Mouse (Mus musculus) testis, adult 2 months (tissue): ENCODE measurements around the gene Olfr324. TPM values are rescaled to one million over a fixed set of nuclear protein-coding genes. Genes with fewer than 3 reads are reported as not detected.
A peak's percentile ranks its signal among the peaks of the same experiment; 100 is the strongest.

Experiments used
- H3K27ac ChIP-seq: fragments of 200-500 bp; 2 replicates; pipeline ENCODE4 v1.5.1; 2012; ENCODE audit warnings: low read depth, low read length; ENCODE audit not compliant: control insufficient read depth, insufficient read depth
- H3K27me3 ChIP-seq: fragments of 200-500 bp; 2 replicates; pipeline ENCODE4 v1.6.1; 2012; ENCODE audit warnings: mild to moderate bottlenecking, low read length, moderate library complexity; ENCODE audit not compliant: control insufficient read depth, insufficient read depth
- H3K36me3 ChIP-seq: fragments of 200-500 bp; 2 replicates; pipeline ENCODE4 v1.6.1; 2012; ENCODE audit warnings: mild to moderate bottlenecking, low read length; ENCODE audit not compliant: control insufficient read depth, insufficient read depth
- H3K4me1 ChIP-seq: fragments of 200-500 bp; 2 replicates; pipeline ENCODE4 v1.6.1; 2012; ENCODE audit warnings: low read length; ENCODE audit not compliant: control insufficient read depth, insufficient read depth
- H3K4me3 ChIP-seq: fragments of 200-500 bp; 2 replicates; pipeline ENCODE4 v1.5.1; 2012; ENCODE audit warnings: low read depth, mild to moderate bottlenecking, low read length, moderate library complexity, mixed read lengths; ENCODE audit not compliant: control insufficient read depth
- CTCF ChIP-seq: fragments of 200-500 bp; IDR thresholded peaks from 2 replicates; pipeline ENCODE4 v1.5.1; 2012; ENCODE audit warnings: low read depth, mild to moderate bottlenecking, inconsistent platforms, low read length, moderate library complexity; ENCODE audit not compliant: control insufficient read depth, insufficient read depth, insufficient replicate concordance
- POLR2A ChIP-seq: fragments of 200-500 bp; IDR thresholded peaks from 2 replicates; pipeline ENCODE4 v1.6.1; 2012; ENCODE audit warnings: low read depth, mild to moderate bottlenecking, inconsistent platforms, low read length, moderate library complexity; ENCODE audit not compliant: control insufficient read depth
- polyA plus RNA-seq: library from polyadenylated mRNA; depleted of rRNA; stranded (reverse); fragments of >200 nt; gene quantifications from 2 replicates; pipeline ENCODE4 v1.2.3, GENCODE M21; 2012; rRNA removed

Olfr324 gene
- polyA plus RNA-seq = not detected in 2 replicates

DNA sequence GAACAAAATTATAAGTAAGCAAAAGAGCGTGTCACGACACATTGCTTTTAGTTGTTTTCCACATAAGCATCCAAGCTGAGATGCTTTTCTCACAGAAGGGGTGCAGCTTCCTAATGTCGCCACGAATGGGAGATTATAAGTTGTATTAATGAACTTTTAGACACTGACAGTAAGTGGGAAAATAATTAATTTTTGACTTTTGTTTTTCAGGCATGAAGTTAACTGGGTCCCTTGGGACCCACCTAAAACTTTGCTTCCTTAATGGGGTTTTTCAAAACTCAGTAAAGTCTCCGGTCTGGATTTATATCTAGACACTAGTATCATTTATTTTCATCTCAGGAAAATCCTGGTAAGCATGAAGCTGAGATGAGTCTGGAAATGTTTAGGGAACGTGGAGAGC is at the start of gene Olfr324:
Gene Olfr324 (plus strand): TSS at position 301 of the 400 bp plus-strand sequence.
- Histone ChIP-seq H3K27me3 (no peaks in the 10 kb centered on the region), H3K4me3 (no peak within 1 kb of the TSS), H3K27ac (no peak within 1 kb of the TSS), H3K36me3 (no peaks in the 10 kb centered on the region), H3K4me1 (no peaks in the 10 kb centered on the region)
- no peak for TF ChIP-seq POLR2A
- no peak for TF ChIP-seq CTCF

DNA sequence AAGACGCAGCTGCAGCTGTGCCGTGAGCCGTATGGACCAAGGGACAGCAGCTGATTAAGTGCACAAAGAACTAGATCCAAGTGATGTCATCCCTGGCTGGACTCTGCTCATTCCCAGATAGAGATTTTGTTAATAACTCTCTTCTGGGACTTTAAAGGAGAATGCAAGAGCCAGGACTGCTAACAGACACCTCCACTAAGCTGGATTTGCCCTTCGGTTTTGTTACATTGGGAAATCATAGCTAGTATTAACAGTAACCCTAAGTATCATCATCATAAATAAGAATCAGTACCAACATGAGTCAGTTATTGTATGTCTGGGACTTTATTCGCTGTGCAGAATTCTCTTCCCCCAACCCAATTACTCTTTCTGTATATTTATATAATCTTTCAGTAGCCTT is 48.6 kb upstream of the Olfr324 start, which contains the start of gene Olfr329-ps:
Gene Olfr329-ps (minus strand): TSS at position 101 of the 400 bp plus-strand sequence.
- TF ChIP-seq POLR2A = no peak
- no peak for TF ChIP-seq CTCF
- no peaks in the 10 kb centered on the region for H3K36me3 ChIP-seq
- H3K27me3 ChIP-seq = no peaks in the 10 kb centered on the region
- no peak within 1 kb of the TSS for H3K27ac ChIP-seq
- no peak within 1 kb of the TSS for H3K4me3 ChIP-seq
- H3K4me1 ChIP-seq = no peaks in the 10 kb centered on the region

DNA sequence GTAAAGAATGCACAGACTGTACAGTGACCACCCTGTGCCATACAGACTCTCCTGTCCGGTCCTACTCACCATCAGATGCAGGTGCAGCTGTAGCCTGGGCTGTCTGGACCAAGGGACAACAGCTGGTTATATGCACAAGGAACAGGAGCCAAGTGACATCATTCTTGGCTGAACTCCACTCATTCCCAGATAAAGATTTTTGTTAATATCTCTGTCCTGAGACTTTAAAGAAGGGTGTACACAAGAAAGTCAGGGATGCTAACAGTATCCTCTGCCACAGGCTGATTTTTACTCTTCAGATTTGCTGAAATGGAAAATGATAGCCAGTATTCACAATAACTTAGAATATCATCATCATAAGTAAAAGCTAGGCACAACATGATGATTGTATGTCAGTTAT is 39.4 kb upstream of the Olfr324 start, which contains the start of gene Olfr328:
Gene Olfr328 (minus strand): TSS at position 101 of the 400 bp plus-strand sequence.
- no peak for TF ChIP-seq POLR2A
- no peak for TF ChIP-seq CTCF
- H3K27ac ChIP-seq = no peak within 1 kb of the TSS
- no peaks in the 10 kb centered on the region for H3K4me1 ChIP-seq
- no peaks in the 10 kb centered on the region for H3K36me3 ChIP-seq
- no peak within 1 kb of the TSS for H3K4me3 ChIP-seq
- H3K27me3 ChIP-seq = no peaks in the 10 kb centered on the region

GRCm38 (mm10) chr11:58570405-58570804 is 24.5 kb upstream of the Olfr324 start, which contains the start of gene Olfr224:
TSS of gene Olfr224 (minus strand) at chr11:58570553.
- TF ChIP-seq POLR2A (no peak), CTCF (no peak)
- no peaks in the 10 kb centered on the region for H3K27me3 ChIP-seq
- H3K36me3 ChIP-seq = no peaks in the 10 kb centered on the region
- no peaks in the 10 kb centered on the region for H3K4me1 ChIP-seq
- H3K4me3 ChIP-seq = no peak within 1 kb of the TSS
- no peak within 1 kb of the TSS for H3K27ac ChIP-seq

- no peak for TF ChIP-seq CTCF
- no peak for TF ChIP-seq POLR2A
- Histone ChIP-seq H3K27ac (no peak within 1 kb of the TSS), H3K4me1 (no peaks in the 10 kb centered on the region), H3K36me3 (no peaks in the 10 kb centered on the region), H3K4me3 (no peak within 1 kb of the TSS), H3K27me3 (no peaks in the 10 kb centered on the region)
Measured at GRCm38 (mm10) chr11:58577430-58577829, 17.5 kb upstream of the Olfr324 start, which contains the start of gene Olfr325. TSS of gene Olfr325 (plus strand) at chr11:58577730.

- Histone ChIP-seq H3K36me3 (no peaks in the 10 kb centered on the region), H3K4me1 (no peaks in the 10 kb centered on the region), H3K27me3 (no peaks in the 10 kb centered on the region), H3K27ac (no peak overlapping the region), H3K4me3 (no peak overlapping the region)
- TF ChIP-seq CTCF = no peak
- TF ChIP-seq POLR2A = no peak
Measured at GRCm38 (mm10) chr11:58578636-58579035, 16.3 kb upstream of the Olfr324 start.

GRCm38 (mm10) chr11:58587898-58588348 is 7.0 kb upstream of the Olfr324 start:
- Histone ChIP-seq H3K4me1 (no peaks in the 10 kb centered on the region), H3K36me3 (no peaks in the 10 kb centered on the region), H3K27me3 (no peaks in the 10 kb centered on the region), H3K27ac (no peak overlapping the region), H3K4me3 (no peak overlapping the region)
- TF ChIP-seq CTCF (peak; percentile 30; the same call in 1 of the 2 replicates), POLR2A (no peak)
